Mouse (Mus musculus): ENCODE results near the gene Smad6. TPM values are rescaled to one million over a fixed set of nuclear protein-coding genes. Genes with fewer than 3 reads are reported as not detected.

Gene Smad6
- polyA plus RNA-seq, 1 experiment from 2014 or later: 4.4 TPM

- Histone ChIP-seq H3K4me3 (no peak overlapping the region; the same call in 1 of the 2 replicates), H3K9me3 (replicated peaks) (no peaks in the 10 kb centered on the region), H3K36me3 (no peaks in the 10 kb centered on the region), H3K27ac (replicated peaks) (peak overlapping the region; percentile 78), H3K4me1 (peaks cover 41% of the 10 kb centered on the region), H3K27me3 (ENCODE audit: low read depth, poor library complexity, severe bottlenecking) (peaks cover 37% of the 10 kb centered on the region)
- WGBS: 35% methylated on average over 14 of the region's 14 CpGs
- DNase-seq (ENCODE audit: low spot score): peak; percentile 50
Measured at GRCm38 (mm10) chr9:64045117-64045890, 23.4 kb upstream of the Smad6 start.

DNA sequence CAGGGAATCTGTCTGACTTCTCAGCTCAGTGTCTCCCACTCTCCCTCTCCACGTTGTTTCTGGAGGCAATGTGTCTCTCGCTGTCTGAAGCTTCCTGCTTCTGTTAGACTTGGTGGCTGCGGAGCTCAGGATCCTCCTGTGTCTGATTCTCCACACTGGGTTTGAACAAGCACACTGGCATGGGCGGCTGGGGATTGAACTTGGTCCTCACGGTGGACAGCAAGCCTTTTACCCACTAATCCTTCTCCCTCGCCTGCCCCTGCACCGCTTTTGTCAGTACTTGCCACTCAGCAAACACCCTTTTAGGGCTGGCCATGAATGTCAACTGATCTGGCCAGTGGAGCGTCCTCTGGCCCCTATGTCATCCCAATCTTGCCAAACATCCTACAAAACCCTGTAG lies 22.5 kb upstream of the Smad6 start:
- DNase-seq (ENCODE audit: low spot score): no peak
- H3K36me3 ChIP-seq: no peaks in the 10 kb centered on the region
- 60% methylated on average over 8 of the region's 8 CpGs for WGBS
- H3K4me1 ChIP-seq: peaks cover 31% of the 10 kb centered on the region
- no peak overlapping the region for H3K4me3 ChIP-seq
- H3K27me3 ChIP-seq (ENCODE audit: low read depth, poor library complexity, severe bottlenecking): peaks cover 42% of the 10 kb centered on the region
- peak overlapping the region; percentile 58 for H3K27ac ChIP-seq (replicated peaks)
- no peaks in the 10 kb centered on the region for H3K9me3 ChIP-seq (replicated peaks)

DNA sequence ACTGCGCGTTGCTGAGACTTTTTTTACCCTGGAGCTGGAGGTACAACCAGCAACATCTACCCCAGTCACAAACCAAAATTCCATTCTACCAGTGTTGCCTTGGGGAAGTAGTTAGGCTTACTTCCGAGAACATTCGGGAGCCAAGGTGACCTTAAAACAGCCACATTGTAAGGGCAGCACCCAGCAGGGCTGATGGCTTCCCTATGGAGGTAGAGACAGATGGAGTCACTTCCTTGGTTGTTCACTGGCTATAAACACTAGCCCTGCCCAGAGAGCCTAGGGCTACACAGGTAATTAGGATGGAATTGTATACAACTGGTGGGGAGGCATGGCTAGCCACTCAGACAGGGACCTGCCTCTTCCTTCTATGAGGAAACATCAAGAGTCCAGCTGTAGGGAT lies 21.1 kb upstream of the Smad6 start:
- no peaks in the 10 kb centered on the region for H3K9me3 ChIP-seq (replicated peaks)

GRCm38 (mm10) chr9:64042216-64042615 lies 20.4 kb upstream of the Smad6 start:
- no peak overlapping the region for H3K4me3 ChIP-seq
- peaks cover 28% of the 10 kb centered on the region for H3K27me3 ChIP-seq (ENCODE audit: low read depth, poor library complexity, severe bottlenecking)
- H3K9me3 ChIP-seq (replicated peaks): no peaks in the 10 kb centered on the region
- DNase-seq (ENCODE audit: low spot score): no peak
- WGBS: 89% methylated on average over 8 of the region's 8 CpGs
- H3K36me3 ChIP-seq: no peaks in the 10 kb centered on the region
- peaks cover 26% of the 10 kb centered on the region for H3K4me1 ChIP-seq
- no peak overlapping the region for H3K27ac ChIP-seq (replicated peaks)

More for the DNA sequence above, 21.1 kb upstream of the Smad6 start:
- WGBS: 88% methylated on average over 4 of the region's 4 CpGs
- DNase-seq (ENCODE audit: low spot score): no peak
- Histone ChIP-seq H3K27me3 (ENCODE audit: low read depth, poor library complexity, severe bottlenecking) (peaks cover 34% of the 10 kb centered on the region), H3K36me3 (no peaks in the 10 kb centered on the region), H3K4me3 (no peak overlapping the region), H3K27ac (replicated peaks) (no peak overlapping the region), H3K4me1 (peaks cover 26% of the 10 kb centered on the region)

DNA sequence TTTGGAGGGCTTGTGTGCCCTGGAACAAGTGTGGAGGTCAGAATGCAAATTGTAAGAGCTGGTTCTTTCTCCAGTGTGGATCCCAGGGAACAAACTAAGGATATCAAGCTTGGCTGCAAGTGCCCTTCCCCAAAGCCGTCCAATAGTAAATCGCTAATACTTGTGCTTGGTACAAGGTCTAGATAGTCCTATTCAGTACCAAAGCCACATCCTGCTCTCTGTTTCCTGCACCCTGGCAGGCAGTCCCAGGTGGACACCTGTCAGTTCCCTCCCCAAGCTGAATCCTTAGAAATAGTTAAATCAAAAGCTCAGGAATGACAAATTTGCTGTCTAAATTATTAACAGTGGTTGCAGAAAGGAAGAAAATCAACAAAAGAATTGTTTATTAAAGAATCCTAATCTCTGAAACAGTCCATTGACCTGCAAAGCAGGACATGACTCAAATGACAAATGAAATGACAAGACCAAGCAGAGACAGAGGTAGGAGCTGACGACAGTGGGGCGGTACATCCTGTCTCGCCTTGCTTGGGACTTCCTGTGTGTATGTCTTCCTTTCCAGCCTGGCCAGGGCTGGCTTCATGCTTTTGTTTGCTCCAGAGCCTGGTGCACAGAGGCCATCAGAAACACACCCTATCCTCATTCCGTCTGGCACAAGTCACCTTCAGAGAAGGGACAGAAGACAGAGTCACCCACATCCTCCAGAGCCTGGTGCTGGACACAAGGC lies 8.2 kb upstream of the Smad6 start:
- DNase-seq (ENCODE audit: low spot score): no peak
- Histone ChIP-seq H3K27me3 (ENCODE audit: low read depth, poor library complexity, severe bottlenecking) (0 out of 2 replicates have a peak, but pooled peaks cover 1% of the 10 kb centered on the region), H3K27ac (replicated peaks) (no peak overlapping the region), H3K36me3 (no peaks in the 10 kb centered on the region), H3K9me3 (replicated peaks) (no peaks in the 10 kb centered on the region), H3K4me3 (no peak overlapping the region), H3K4me1 (peaks cover under 1% of the 10 kb centered on the region)
- WGBS: 85% methylated on average over 6 of the region's 6 CpGs

GRCm38 (mm10) chr9:64025565-64025964 lies 3.7 kb upstream of the Smad6 start:
- H3K27ac ChIP-seq (replicated peaks): no peak overlapping the region
- peaks cover 44% of the 10 kb centered on the region for H3K4me1 ChIP-seq
- H3K4me3 ChIP-seq: no peak overlapping the region

DNA sequence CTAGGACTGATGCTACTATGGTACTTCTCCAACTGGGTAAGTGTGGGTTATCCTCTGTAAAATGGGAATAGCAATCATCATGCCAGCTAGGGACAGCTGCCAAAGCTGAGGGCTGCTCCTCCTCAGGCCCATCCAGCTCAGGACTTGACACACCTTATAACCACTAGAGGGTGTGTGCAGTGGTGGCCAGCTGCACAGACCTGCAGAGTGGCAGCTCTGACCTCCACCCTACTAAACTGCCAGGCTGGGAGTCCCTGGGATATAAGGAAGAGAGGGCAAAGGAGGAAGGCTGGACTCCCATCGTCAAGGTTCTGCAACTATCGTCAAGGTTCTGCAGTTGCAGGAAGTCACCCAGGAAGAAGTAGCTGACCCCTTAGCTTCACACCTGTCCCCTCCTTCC lies 3.1 kb upstream of the Smad6 start:
- H3K36me3 ChIP-seq: no peaks in the 10 kb centered on the region
- peaks cover 50% of the 10 kb centered on the region for H3K4me1 ChIP-seq
- H3K9me3 ChIP-seq (replicated peaks): no peaks in the 10 kb centered on the region
- peaks cover 19% of the 10 kb centered on the region for H3K27me3 ChIP-seq (ENCODE audit: low read depth, poor library complexity, severe bottlenecking)
- WGBS: 32% methylated on average over 2 of the region's 2 CpGs
- no peak overlapping the region for H3K4me3 ChIP-seq
- DNase-seq (ENCODE audit: low spot score): no peak
- H3K27ac ChIP-seq (replicated peaks): no peak overlapping the region

More at GRCm38 (mm10) chr9:64025565-64025964, 3.7 kb upstream of the Smad6 start:
- no peaks in the 10 kb centered on the region for H3K9me3 ChIP-seq (replicated peaks)
- peaks cover 18% of the 10 kb centered on the region for H3K27me3 ChIP-seq (ENCODE audit: low read depth, poor library complexity, severe bottlenecking)
- H3K36me3 ChIP-seq: no peaks in the 10 kb centered on the region
- DNase-seq (ENCODE audit: low spot score): peak; percentile 41
- 8% methylated on average over 3 of the region's 3 CpGs for WGBS

- DNase-seq (ENCODE audit: low spot score): peak; percentile 98
- WGBS: under 1% methylated on average over 49 of the region's 54 CpGs
- peak overlapping the region; percentile 88 for H3K4me3 ChIP-seq
- peaks cover 72% of the 10 kb centered on the region for H3K4me1 ChIP-seq
- no peaks in the 10 kb centered on the region for H3K9me3 ChIP-seq (replicated peaks)
- no peaks in the 10 kb centered on the region for H3K36me3 ChIP-seq
- peak overlapping the region; percentile 95 for H3K27ac ChIP-seq (replicated peaks)
- peaks cover 36% of the 10 kb centered on the region for H3K27me3 ChIP-seq (ENCODE audit: low read depth, poor library complexity, severe bottlenecking)
Measured at GRCm38 (mm10) chr9:64022562-64023366, 905 bp upstream of the Smad6 start.

GRCm38 (mm10) chr9:64021319-64021850 lies 474 bp downstream of the Smad6 start:
- under 1% methylated on average over 32 of the region's 32 CpGs for WGBS

GRCm38 (mm10) chr9:64020606-64021318 lies 1.1 kb downstream of the Smad6 start:
- under 1% methylated on average over 89 of the region's 89 CpGs for WGBS
- Histone ChIP-seq H3K9me3 (replicated peaks) (no peaks in the 10 kb centered on the region), H3K27ac (replicated peaks) (peak overlapping the region; percentile 95), H3K4me1 (peaks cover 92% of the 10 kb centered on the region), H3K36me3 (no peaks in the 10 kb centered on the region), H3K27me3 (ENCODE audit: low read depth, poor library complexity, severe bottlenecking) (peaks cover 44% of the 10 kb centered on the region), H3K4me3 (peak overlapping the region; percentile 88)
- DNase-seq (ENCODE audit: low spot score): peak; percentile 65

More at GRCm38 (mm10) chr9:64021319-64021850, 474 bp downstream of the Smad6 start:
- no peak for DNase-seq (ENCODE audit: low spot score)
- Histone ChIP-seq H3K4me3 (peak overlapping the region; percentile 88), H3K27me3 (ENCODE audit: low read depth, poor library complexity, severe bottlenecking) (peaks cover 39% of the 10 kb centered on the region), H3K36me3 (no peaks in the 10 kb centered on the region), H3K9me3 (replicated peaks) (no peaks in the 10 kb centered on the region), H3K27ac (replicated peaks) (peak overlapping the region; percentile 95), H3K4me1 (peaks cover 86% of the 10 kb centered on the region)

DNA sequence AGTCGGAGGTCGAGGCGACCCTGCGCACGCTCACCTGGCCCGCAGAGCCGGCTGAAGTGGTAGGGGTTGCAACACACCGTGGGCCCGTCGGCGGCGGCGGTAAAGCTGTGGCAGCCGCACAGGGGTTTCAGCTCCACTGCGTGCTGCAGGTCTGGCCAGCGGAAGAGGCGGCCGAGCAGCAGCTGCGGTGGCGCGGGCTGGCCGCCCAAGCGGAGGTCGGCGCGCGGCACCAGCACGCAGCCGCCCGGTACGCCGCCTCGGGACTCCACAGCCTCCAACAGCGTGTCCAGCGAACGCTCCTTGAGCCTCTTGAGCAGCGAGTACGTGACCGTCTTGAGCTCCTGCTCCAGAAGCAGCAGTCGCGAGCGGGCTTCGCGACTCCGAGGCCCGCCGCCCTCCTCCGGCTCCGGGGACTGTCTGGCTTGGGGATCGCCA lies 1.7 kb downstream of the Smad6 start:
- H3K36me3 ChIP-seq: no peaks in the 10 kb centered on the region
- H3K27me3 ChIP-seq (ENCODE audit: low read depth, poor library complexity, severe bottlenecking): peaks cover 44% of the 10 kb centered on the region
- peak; percentile 62 for DNase-seq (ENCODE audit: low spot score)
- no peaks in the 10 kb centered on the region for H3K9me3 ChIP-seq (replicated peaks)
- peak overlapping the region; percentile 95 for H3K27ac ChIP-seq (replicated peaks)
- peaks cover 98% of the 10 kb centered on the region for H3K4me1 ChIP-seq
- WGBS: under 1% methylated on average over 50 of the region's 50 CpGs
- peak overlapping the region; percentile 88 for H3K4me3 ChIP-seq

Data from midbrain, embryonic 10.5 days (tissue).